ENCODE assay signal across 18 mouse cellular contexts in genomic region chr4:132365450-132366060, GRCm38 (mm10). TPM values are rescaled to one million over a fixed set of nuclear protein-coding genes. Genes with fewer than 3 reads are reported as not detected.
DNase-seq lines count a peak whose midpoint lies in the region; ATAC-seq and TF ChIP-seq lines count a peak whose summit lies in the region.
"Had no signal": no experiment of that assay in that cellular context is flagged by ENCODE, and none has a peak within 500 bp of the region (broad histone marks: within the 10 kb centered on the region; RNA-seq: fewer than 3 reads in every experiment).

No protein-coding gene starts in this region.

- H3K27ac ChIP-seq in kidney, embryonic 15.5 days = 0 out of 2 replicates have a peak overlapping the region, but pooled peaks have one; percentile 45
- H3K27ac ChIP-seq in CH12.LX (ENCODE audit: insufficient read depth, low read depth) = no peak overlapping the region
- no peak overlapping the region for H3K27ac ChIP-seq in embryonic facial prominence, embryonic 11.5 days (replicated peaks; ENCODE audit: low read depth, low read length)
- H3K27ac ChIP-seq: midbrain, embryonic 12.5 days; stomach, embryonic 15.5 days had no signal

- no peak overlapping the region for H3K9ac ChIP-seq in kidney, embryonic 15.5 days
- H3K9ac ChIP-seq in CH12.LX (ENCODE audit: insufficient read depth, low read depth) = no peak overlapping the region
- H3K9ac ChIP-seq in embryonic facial prominence, embryonic 11.5 days (replicated peaks; ENCODE audit: low read length) = no peak overlapping the region
- H3K9ac ChIP-seq: liver, postnatal 0 days; midbrain, embryonic 12.5 days; stomach, embryonic 15.5 days had no signal

- 56% methylated on average over 13 of the region's 13 CpGs for WGBS in kidney, embryonic 15.5 days
- 73% methylated on average over 13 of the region's 13 CpGs for WGBS in embryonic facial prominence, embryonic 11.5 days

- no peak for DNase-seq in kidney, postnatal 25 days
- DNase-seq in CH12.LX (ENCODE audit: extremely low read depth) = peak; percentile 21
- peak; percentile 23 for DNase-seq in embryonic facial prominence, embryonic 11.5 days (ENCODE audit: low spot score)
- DNase-seq in lung, postnatal 14 days = peak; percentile 69
- DNase-seq in thymus, postnatal 36 days = no peak
- no peak for DNase-seq in left cerebral cortex, postnatal 4 days
- DNase-seq: adrenal gland, postnatal 25 days; cerebellum, adult 8-10 months; heart, postnatal 4 days; kidney, adult 8-10 months; liver; liver, postnatal 0 days; thymus, adult 2 months had no signal

- intact Hi-C loops in left cerebral cortex, postnatal 4 days (cut with DNase I) = no loop called here

- no peak for TF ChIP-seq CTCF in CH12.LX (conservative IDR thresholded peaks at IDR 0.05 in 1 of 2, IDR thresholded peaks at IDR 0.05 in 1 of 2; ENCODE audit: low read depth in 2 of 2, low read length in 2 of 2)

- in situ Hi-C loops in CH12.LX (cut with MboI; ENCODE audit: low pct_ligation_motif_present, low pct_unique_long_range_greater_than_20kb, low sequenced_read_pairs) = no loop called here

- H3K36me3 ChIP-seq in kidney, embryonic 15.5 days = peaks cover 94% of the 10 kb centered on the region
- H3K36me3 ChIP-seq in CH12.LX (replicated peaks in 1 of 2; ENCODE audit: control insufficient read depth in 1 of 2, insufficient read depth in 1 of 2, low read length in 1 of 2) = peaks cover 16 to 48% of the 10 kb centered on the region in 2 experiments
- peaks cover 7% of the 10 kb centered on the region for H3K36me3 ChIP-seq in embryonic facial prominence, embryonic 11.5 days (replicated peaks; ENCODE audit: control insufficient read depth, insufficient read depth, low read depth, low read length)

- dilution Hi-C loops in CH12.LX (cut with MboI; ENCODE audit: extremely low pct_ligation_motif_present, extremely low pct_unique_long_range_greater_than_20kb, low sequenced_read_pairs) = no loop called here

- H3K4me2 ChIP-seq in kidney, embryonic 15.5 days = no peak overlapping the region
- no peak overlapping the region for H3K4me2 ChIP-seq in CH12.LX (ENCODE audit: insufficient read depth, low read depth, poor library complexity, severe bottlenecking)
- H3K4me2 ChIP-seq in embryonic facial prominence, embryonic 11.5 days (ENCODE audit: low read depth, low read length) = no peak overlapping the region
- H3K4me2 ChIP-seq: midbrain, embryonic 12.5 days; stomach, embryonic 15.5 days had no signal

- no peak overlapping the region for H3K4me3 ChIP-seq in kidney, embryonic 15.5 days (replicated peaks)
- no peak overlapping the region for H3K4me3 ChIP-seq in CH12.LX (replicated peaks in 1 of 3; ENCODE audit: low read depth in 2 of 3, low read length in 2 of 3, poor library complexity in 1 of 3)
- H3K4me3 ChIP-seq in embryonic facial prominence, embryonic 11.5 days (ENCODE audit: low read depth, low read length) = no peak overlapping the region
- H3K4me3 ChIP-seq: erythroblast, embryonic 14.5 days; midbrain, embryonic 12.5 days; stomach, embryonic 15.5 days had no signal

- ATAC-seq in kidney, embryonic 15.5 days (replicated peaks; ENCODE audit: low FRiP score) = no peak
- no peak for ATAC-seq in embryonic facial prominence, embryonic 11.5 days (replicated peaks; ENCODE audit: insufficient number of reproducible peaks, low FRiP score, low TSS enrichment, low read depth)
- ATAC-seq: forebrain, embryonic 14.5 days; liver, postnatal 0 days had no signal

- no peaks in the 10 kb centered on the region for H3K4me1 ChIP-seq in kidney, embryonic 15.5 days
- H3K4me1 ChIP-seq in CH12.LX (ENCODE audit: control insufficient read depth in 1 of 2, insufficient read depth in 2 of 2) = peaks cover 0 to 35% of the 10 kb centered on the region in 2 experiments; a peak in 2 of 4 replicates
- no peaks in the 10 kb centered on the region for H3K4me1 ChIP-seq in embryonic facial prominence, embryonic 11.5 days (ENCODE audit: control insufficient read depth, insufficient read depth, low read length)
- H3K4me1 ChIP-seq: midbrain, embryonic 12.5 days; stomach, embryonic 15.5 days had no signal

- no peak for TF ChIP-seq EP300 in CH12.LX (IDR thresholded peaks at IDR 0.05; ENCODE audit: low read length)

- no peaks in the 10 kb centered on the region for H3K79me2 ChIP-seq in CH12.LX (replicated peaks; ENCODE audit: control insufficient read depth, extremely low read depth, insufficient read depth, poor library complexity, severe bottlenecking)

- no peak for TF ChIP-seq RAD21 in CH12.LX (IDR thresholded peaks at IDR 0.05; ENCODE audit: low read depth, low read length)

- H3K27me3 ChIP-seq in kidney, embryonic 15.5 days = no peaks in the 10 kb centered on the region
- no peaks in the 10 kb centered on the region for H3K27me3 ChIP-seq in CH12.LX (replicated peaks)
- no peaks in the 10 kb centered on the region for H3K27me3 ChIP-seq in embryonic facial prominence, embryonic 11.5 days (ENCODE audit: control insufficient read depth, insufficient read depth, low read length)
- H3K27me3 ChIP-seq: midbrain, embryonic 12.5 days; stomach, embryonic 15.5 days had no signal

- no peaks in the 10 kb centered on the region for H3K9me3 ChIP-seq in kidney, embryonic 15.5 days (replicated peaks)
- no peaks in the 10 kb centered on the region for H3K9me3 ChIP-seq in CH12.LX (replicated peaks; ENCODE audit: low read length)
- no peaks in the 10 kb centered on the region for H3K9me3 ChIP-seq in embryonic facial prominence, embryonic 11.5 days (replicated peaks; ENCODE audit: control insufficient read depth, low read length)
- H3K9me3 ChIP-seq: midbrain, embryonic 12.5 days; stomach, embryonic 15.5 days had no signal

- TF ChIP-seq POLR2A in CH12.LX (IDR thresholded peaks at IDR 0.05; ENCODE audit: low read depth, low read length) = no peak

TF ChIP-seq in CH12.LX, 34 proteins besides CTCF, POLR2A, EP300 and RAD21:
- TF ChIP-seq BHLHE40 (IDR thresholded peaks at IDR 0.05; ENCODE audit: low read depth, low read length) = peak; percentile 35
- TF ChIP-seq KAT2A (IDR thresholded peaks at IDR 0.05; ENCODE audit: insufficient replicate concordance, low read length) = no peak
- TF ChIP-seq CHD1 (IDR thresholded peaks at IDR 0.05; ENCODE audit: low read depth, low read length) = no peak

RNA-seq across cellular contexts. Expression of gene Rcc1, which starts 12.2 kb away (rescaled TPM):
- polyA plus RNA-seq in kidney, embryonic 15.5 days (2015; fragmentation: Nextera tagmentation; extraction: Ambion mirVana) = 88.9 and 92.7 TPM in 2 replicates
- 93.6 and 126 TPM in 2 replicates for total RNA-seq in CH12.LX (2012; rRNA removed)
- total RNA-seq in CH12.LX (2014; rRNA removed) = 148 and 150 TPM in 2 replicates
- 149 and 170 TPM in 2 replicates for polyA plus RNA-seq in CH12.LX (2012; ENCODE audit: insufficient read length, low read depth)
- polyA plus RNA-seq in embryonic facial prominence, embryonic 11.5 days (2014; fragmentation: Nextera tagmentation; extraction: Ambion mirVana) = 60.6 and 61.5 TPM in 2 replicates
- 10 to 100 TPM; 17.6 to 22.0 TPM for total RNA-seq in left cerebral cortex, postnatal 4 days (2021)

RNA-seq across cellular contexts. Expression of gene Trnau1ap, which starts 36.2 kb away (rescaled TPM):
- 73.6 and 80.5 TPM in 2 replicates for polyA plus RNA-seq in kidney, embryonic 15.5 days (2015; fragmentation: Nextera tagmentation; extraction: Ambion mirVana)
- total RNA-seq in CH12.LX (2012; rRNA removed) (71.5 and 86.5 TPM in 2 replicates), CH12.LX (2014; rRNA removed) (70.6 and 80.5 TPM in 2 replicates)
- polyA plus RNA-seq in CH12.LX (2012; ENCODE audit: insufficient read length, low read depth) = 60.7 and 64.4 TPM in 2 replicates
- 76.6 and 79.7 TPM in 2 replicates for polyA plus RNA-seq in embryonic facial prominence, embryonic 11.5 days (2014; fragmentation: Nextera tagmentation; extraction: Ambion mirVana)
- total RNA-seq in left cerebral cortex, postnatal 4 days (2021) = 10 to 100 TPM; 40.9 to 47.2 TPM

RNA-seq across cellular contexts. Expression of gene Phactr4, which starts 56.7 kb away (rescaled TPM):
- 25.6 and 27.3 TPM in 2 replicates for polyA plus RNA-seq in kidney, embryonic 15.5 days (2015; fragmentation: Nextera tagmentation; extraction: Ambion mirVana)
- total RNA-seq in CH12.LX (2012; rRNA removed) (1.0 and 1.4 TPM in 2 replicates), CH12.LX (2014; rRNA removed) (0.72 and 0.95 TPM in 2 replicates)
- polyA plus RNA-seq in CH12.LX (2012; ENCODE audit: insufficient read length, low read depth) = 9.6 and 9.9 TPM in 2 replicates
- 23.1 and 26.6 TPM in 2 replicates for polyA plus RNA-seq in embryonic facial prominence, embryonic 11.5 days (2014; fragmentation: Nextera tagmentation; extraction: Ambion mirVana)
- total RNA-seq in left cerebral cortex, postnatal 4 days (2021) = 10 to 100 TPM in 1 of 2 experiments, 1 to 10 TPM in 1; 9.3 to 11.5 TPM

Comparison
In these comparisons a context has a peak if more than half of its experiments do, and no peak if none do; other contexts are left out.
1. DNase-seq: peak in CH12.LX (single experiment), embryonic facial prominence, embryonic 11.5 days (single experiment) and lung, postnatal 14 days (single experiment); none in kidney, postnatal 25 days (0 of 2), thymus, postnatal 36 days (0 of 2) and left cerebral cortex, postnatal 4 days (single experiment).